Mouse (Mus musculus): ENCODE results near the gene Bbx. TPM values are rescaled to one million over a fixed set of nuclear protein-coding genes. Genes with fewer than 3 reads are reported as not detected.
A peak's percentile ranks its signal among the peaks of the same experiment; 100 is the strongest.

Gene Bbx
- polyA plus RNA-seq, 1 experiment = 10.4 TPM

DNA sequence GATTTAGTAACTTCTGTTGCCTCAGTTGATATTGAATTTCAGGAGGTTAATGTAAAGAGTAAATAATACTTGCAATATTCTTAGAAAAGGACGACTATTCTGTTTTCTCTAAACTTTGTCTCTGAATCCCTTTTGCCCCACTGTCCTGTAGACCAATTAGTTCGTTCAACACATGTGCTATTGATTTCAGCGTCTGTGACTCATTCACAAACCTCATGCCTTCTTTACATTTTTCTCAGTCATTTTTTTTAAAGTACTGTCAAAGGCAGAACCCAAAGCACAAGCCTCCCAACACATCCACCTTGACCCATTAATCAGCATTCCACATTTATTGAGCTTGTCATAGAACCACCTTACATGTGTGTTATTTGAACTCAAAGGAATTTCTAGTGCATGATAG, 6.6 kb upstream of the Bbx start:
- Histone ChIP-seq H3K27ac (ENCODE audit: insufficient read depth, low read length) (no peak overlapping the region), H3K4me1 (ENCODE audit: control insufficient read depth, insufficient read depth, low read length) (no peaks in the 10 kb centered on the region)
- TF ChIP-seq POLR2A (IDR thresholded peaks at IDR 0.05; ENCODE audit: extremely low read depth, insufficient read depth, low read length) (no peak), CTCF (IDR thresholded peaks at IDR 0.05; ENCODE audit: extremely low read depth, insufficient read depth, low read length) (no peak)

DNA sequence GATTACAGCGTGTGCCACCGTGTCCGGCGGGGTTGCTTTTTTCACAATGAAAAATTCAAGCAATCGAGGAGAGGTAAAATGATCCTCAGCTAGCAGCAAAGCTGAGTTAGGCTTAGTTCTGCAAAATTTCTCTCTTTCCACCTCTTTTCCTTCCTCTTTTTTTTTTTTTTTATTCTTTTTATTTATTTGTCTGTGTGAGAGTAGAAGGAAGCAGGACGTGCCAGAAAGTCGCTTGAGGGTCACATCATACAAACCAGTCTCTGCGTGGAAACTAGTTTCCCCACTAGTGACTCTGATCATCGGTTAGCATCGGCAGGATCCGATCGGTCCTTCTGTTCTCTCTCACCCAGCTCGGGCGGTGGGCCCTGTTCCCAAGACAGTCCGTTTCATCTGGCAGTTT, 5.6 kb upstream of the Bbx start:
- Histone ChIP-seq H3K4me3 (ENCODE audit: insufficient read depth, low read length) (no peak overlapping the region), H3K4me1 (ENCODE audit: control insufficient read depth, insufficient read depth, low read length) (no peaks in the 10 kb centered on the region), H3K27ac (ENCODE audit: insufficient read depth, low read length) (no peak overlapping the region)
- TF ChIP-seq CTCF (IDR thresholded peaks at IDR 0.05; ENCODE audit: extremely low read depth, insufficient read depth, low read length) = no peak
- TF ChIP-seq POLR2A (IDR thresholded peaks at IDR 0.05; ENCODE audit: extremely low read depth, insufficient read depth, low read length) = no peak

More for the DNA sequence above, 6.6 kb upstream of the Bbx start:
- no peak overlapping the region for H3K4me3 ChIP-seq (ENCODE audit: insufficient read depth, low read length)

DNA sequence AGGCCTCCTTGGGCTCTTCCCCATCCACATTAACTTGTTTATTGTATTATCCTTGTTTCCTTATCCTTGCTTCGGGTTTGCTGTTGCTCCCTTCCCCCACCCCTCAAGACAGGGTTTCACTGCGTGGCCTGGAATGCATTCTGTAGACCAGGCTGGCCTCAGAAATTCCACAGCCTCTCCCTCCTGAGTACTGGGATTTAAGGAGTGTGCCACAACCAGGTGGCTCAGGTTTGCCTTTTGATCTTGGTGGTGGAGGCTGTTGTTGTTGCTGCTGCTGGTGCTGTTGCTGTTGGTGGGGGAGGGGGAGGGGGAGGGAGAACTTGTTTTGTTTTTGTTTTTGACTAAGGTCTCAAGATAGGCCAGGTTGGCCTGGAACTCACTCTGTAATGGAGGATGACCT, 5.1 kb upstream of the Bbx start:
- no peak overlapping the region for H3K27ac ChIP-seq (ENCODE audit: insufficient read depth, low read length)
- TF ChIP-seq CTCF (IDR thresholded peaks at IDR 0.05; ENCODE audit: extremely low read depth, insufficient read depth, low read length) (no peak), POLR2A (IDR thresholded peaks at IDR 0.05; ENCODE audit: extremely low read depth, insufficient read depth, low read length) (no peak)
- no peaks in the 10 kb centered on the region for H3K4me1 ChIP-seq (ENCODE audit: control insufficient read depth, insufficient read depth, low read length)
- no peak overlapping the region for H3K4me3 ChIP-seq (ENCODE audit: insufficient read depth, low read length)

DNA sequence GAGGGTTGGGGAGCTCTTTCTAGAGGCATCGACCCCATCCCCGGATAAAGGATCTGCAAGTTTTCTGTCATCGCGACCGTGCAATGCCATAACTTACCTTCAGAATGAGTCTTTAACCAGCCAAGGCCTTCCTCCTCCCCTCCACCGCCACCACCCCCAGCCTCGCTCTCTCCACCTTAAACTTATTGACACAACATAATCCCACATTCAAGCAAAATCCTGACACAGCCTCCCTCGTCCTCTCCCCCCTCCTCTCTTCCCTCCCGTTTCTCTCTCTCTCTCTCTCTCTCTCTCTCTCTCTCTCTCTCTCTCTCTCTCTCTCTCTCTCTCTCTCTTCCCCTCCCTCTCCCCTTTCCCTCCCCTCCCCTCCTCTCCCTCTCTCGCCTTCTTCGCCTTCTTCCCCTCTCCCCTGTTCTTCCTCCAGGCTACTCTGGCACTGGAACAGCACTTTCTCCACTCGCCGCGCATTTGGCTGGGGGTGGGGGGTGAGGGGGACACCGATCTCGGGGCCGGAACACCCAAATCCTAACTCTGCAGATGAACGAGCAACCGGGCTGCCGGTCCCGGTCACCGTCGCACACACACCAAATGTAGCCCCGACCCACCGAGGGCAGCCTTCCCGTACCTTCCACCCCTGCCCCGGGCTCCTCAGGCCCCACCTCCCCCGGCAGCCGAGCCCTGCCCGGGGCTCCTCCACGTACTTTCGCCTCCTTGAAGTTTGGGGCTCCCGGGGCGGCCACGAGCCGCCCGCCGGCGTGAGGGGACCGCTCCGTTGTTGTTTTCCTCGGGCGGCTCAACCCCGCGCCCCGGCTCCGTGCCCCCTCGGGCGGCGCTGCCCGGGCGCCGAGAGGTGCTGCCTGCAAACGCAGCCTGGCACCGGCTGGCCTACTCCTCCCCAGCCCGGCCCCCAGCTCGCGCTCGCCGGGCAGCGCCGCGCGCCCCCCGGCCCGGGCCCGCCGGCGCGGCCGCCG, 894 bp downstream of the Bbx start:
- Histone ChIP-seq H3K4me1 (ENCODE audit: control insufficient read depth, insufficient read depth, low read length) (no peaks in the 10 kb centered on the region), H3K27ac (ENCODE audit: insufficient read depth, low read length) (no peak overlapping the region), H3K4me3 (ENCODE audit: insufficient read depth, low read length) (peak overlapping the region; percentile 35)
- no peak for TF ChIP-seq CTCF (IDR thresholded peaks at IDR 0.05; ENCODE audit: extremely low read depth, insufficient read depth, low read length)

DNA sequence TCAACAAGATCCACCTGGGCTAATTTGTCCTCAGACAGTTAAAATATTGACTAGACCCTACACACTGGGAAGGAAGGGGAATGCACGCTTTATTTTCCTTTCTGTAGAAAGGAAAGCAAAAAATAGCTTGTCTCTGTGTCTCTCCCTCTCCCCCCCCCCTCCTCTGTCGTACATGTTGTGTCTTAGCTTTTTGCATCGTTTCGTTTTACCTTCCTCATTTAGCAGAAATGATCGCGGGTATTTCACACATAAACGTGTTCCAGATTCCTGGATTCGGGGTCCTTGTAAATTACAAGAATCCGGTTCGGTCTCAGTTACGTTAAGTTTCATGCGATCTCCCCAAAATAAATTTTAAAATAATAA, 1.7 kb downstream of the Bbx start:
- no peak overlapping the region for H3K27ac ChIP-seq (ENCODE audit: insufficient read depth, low read length)
- TF ChIP-seq CTCF (IDR thresholded peaks at IDR 0.05; ENCODE audit: extremely low read depth, insufficient read depth, low read length) (no peak), POLR2A (IDR thresholded peaks at IDR 0.05; ENCODE audit: extremely low read depth, insufficient read depth, low read length) (no peak)

DNA sequence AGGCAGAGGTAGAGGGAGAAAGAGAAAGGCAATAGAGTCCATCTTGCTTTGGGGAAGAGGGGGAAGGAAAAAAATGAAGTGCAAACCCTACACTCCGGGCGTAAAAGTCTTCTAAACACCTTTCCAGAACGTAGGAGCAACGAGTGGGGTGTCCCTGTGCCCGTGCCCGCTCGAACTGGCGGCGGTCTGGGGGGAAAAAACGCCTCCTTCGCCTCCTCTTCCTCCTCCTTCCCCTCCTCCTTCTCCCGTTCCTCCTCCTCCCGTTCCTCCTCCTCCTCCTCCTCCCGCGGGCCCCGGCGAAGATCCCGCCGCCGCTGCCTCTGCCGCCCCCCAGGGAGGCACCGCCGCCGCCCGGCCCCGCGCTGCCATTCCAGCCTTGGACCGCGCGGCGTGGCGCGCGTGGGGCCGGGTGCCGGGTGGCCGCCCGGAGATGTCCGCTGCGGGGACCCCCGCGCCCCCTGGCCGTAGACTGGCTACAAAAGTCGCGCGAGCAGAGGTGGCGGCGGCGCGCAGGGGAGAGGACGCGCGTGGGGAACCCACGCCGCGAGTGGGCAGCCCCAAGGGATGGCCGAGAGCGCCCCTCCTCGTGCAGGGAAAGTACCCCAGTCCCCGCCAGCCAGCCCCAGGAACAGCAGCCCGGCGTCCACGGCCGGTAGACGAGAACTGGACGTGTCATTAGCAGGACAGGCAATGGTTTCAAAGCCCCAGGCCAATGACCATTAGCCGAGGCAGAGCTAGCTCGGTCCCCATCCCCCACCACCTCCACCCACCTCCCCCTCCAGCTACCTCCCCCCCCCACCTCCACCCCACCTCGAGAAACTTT, 2.3 kb downstream of the Bbx start:
- Histone ChIP-seq H3K4me3 (ENCODE audit: insufficient read depth, low read length) (peak overlapping the region; percentile 35), H3K27ac (ENCODE audit: insufficient read depth, low read length) (no peak overlapping the region), H3K4me1 (ENCODE audit: control insufficient read depth, insufficient read depth, low read length) (no peaks in the 10 kb centered on the region)
- no peak for TF ChIP-seq CTCF (IDR thresholded peaks at IDR 0.05; ENCODE audit: extremely low read depth, insufficient read depth, low read length)
- TF ChIP-seq POLR2A (IDR thresholded peaks at IDR 0.05; ENCODE audit: extremely low read depth, insufficient read depth, low read length) = no peak

More for the DNA sequence above, 1.7 kb downstream of the Bbx start:
- Histone ChIP-seq H3K4me3 (ENCODE audit: insufficient read depth, low read length) (peak overlapping the region; percentile 35), H3K4me1 (ENCODE audit: control insufficient read depth, insufficient read depth, low read length) (no peaks in the 10 kb centered on the region)

DNA sequence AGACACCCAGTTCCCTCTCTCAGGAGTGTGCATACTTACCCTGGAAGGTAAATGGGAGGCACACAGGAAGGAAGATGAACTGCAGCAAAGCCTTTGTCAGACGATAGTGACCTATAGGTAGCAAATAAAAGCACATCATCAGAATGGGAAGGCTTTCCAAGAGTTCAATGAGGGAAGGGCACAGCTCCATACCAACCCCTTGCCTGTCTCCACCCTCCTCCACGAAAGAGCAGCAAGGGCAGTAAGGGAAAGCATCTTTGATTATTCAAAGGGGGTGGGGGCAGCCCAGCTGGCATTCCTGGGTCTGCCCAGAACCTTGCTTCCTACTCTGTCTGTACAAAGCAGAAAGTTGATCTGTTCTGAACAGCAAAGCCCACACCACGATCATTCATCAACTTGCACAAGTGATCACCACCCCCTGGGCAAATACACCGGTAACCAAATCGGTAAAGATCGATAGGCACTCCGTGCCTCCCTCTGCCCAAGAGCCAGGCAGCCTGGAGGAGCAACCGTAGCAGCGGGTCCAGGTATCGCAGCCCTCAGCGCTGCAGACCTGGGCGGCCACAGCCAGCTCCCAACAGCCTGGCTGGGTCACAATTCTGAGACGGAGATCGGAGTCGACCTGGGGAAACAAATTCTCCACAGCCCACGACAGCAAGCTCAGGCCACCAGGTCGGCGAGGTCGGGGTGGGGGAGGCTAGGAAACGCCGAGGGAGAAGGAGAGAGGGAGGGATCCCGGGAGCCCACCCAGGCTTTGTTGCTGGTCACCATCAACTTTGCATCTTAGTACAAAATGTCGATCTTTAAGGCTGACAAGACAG, 3.1 kb downstream of the Bbx start:
- peak overlapping the region; percentile 35 for H3K4me3 ChIP-seq (ENCODE audit: insufficient read depth, low read length)
- H3K27ac ChIP-seq (ENCODE audit: insufficient read depth, low read length) = no peak overlapping the region
- TF ChIP-seq CTCF (IDR thresholded peaks at IDR 0.05; ENCODE audit: extremely low read depth, insufficient read depth, low read length) (no peak), POLR2A (IDR thresholded peaks at IDR 0.05; ENCODE audit: extremely low read depth, insufficient read depth, low read length) (no peak)

DNA sequence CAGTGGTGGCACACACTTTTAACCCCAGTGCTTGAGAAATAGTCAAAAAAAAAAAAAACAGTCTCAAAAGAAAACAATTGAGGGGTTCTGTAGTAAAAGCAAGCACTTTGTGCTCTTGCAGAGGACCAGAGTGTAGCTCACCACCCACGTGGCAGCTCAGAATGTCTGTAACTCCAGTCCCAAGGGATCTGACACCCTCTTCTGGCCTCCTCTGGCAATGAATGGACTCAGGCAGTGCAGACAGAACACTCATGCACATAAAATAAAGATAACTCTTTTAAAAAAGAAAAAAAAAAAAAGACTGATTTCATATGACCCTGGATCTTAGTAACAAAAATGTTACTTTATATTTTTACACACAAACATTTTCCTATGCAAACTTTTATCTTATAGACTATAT, 12.1 kb downstream of the Bbx start:
- TF ChIP-seq CTCF (IDR thresholded peaks at IDR 0.05; ENCODE audit: extremely low read depth, insufficient read depth, low read length) (no peak), POLR2A (IDR thresholded peaks at IDR 0.05; ENCODE audit: extremely low read depth, insufficient read depth, low read length) (no peak)
- Histone ChIP-seq H3K4me1 (ENCODE audit: control insufficient read depth, insufficient read depth, low read length) (no peaks in the 10 kb centered on the region), H3K27ac (ENCODE audit: insufficient read depth, low read length) (no peak overlapping the region), H3K4me3 (ENCODE audit: insufficient read depth, low read length) (no peak overlapping the region)

More for the DNA sequence above, 3.1 kb downstream of the Bbx start:
- H3K4me1 ChIP-seq (ENCODE audit: control insufficient read depth, insufficient read depth, low read length) = no peaks in the 10 kb centered on the region

DNA sequence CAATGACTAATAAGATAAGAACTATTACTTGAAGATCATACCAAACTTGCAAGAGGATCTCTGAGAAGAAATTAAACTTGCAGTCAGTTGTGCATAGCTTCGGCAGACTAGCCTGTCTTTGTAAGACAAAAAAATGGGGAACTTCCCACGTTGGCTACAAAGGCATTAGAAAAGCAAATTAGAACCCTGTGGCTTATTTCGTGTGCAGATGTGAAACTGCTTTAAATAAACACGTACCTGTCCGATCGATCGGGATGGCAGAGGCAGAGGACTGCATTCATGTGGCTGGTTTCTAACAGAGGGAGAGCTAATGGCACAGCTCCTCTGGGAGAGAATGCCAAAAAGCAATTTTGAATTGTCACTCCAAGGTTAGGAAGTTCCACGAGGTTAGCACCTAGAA, 16.8 kb downstream of the Bbx start:
- TF ChIP-seq POLR2A (IDR thresholded peaks at IDR 0.05; ENCODE audit: extremely low read depth, insufficient read depth, low read length) (no peak), CTCF (IDR thresholded peaks at IDR 0.05; ENCODE audit: extremely low read depth, insufficient read depth, low read length) (no peak)
- no peak overlapping the region for H3K4me3 ChIP-seq (ENCODE audit: insufficient read depth, low read length)
- no peak overlapping the region for H3K27ac ChIP-seq (ENCODE audit: insufficient read depth, low read length)
- no peaks in the 10 kb centered on the region for H3K4me1 ChIP-seq (ENCODE audit: control insufficient read depth, insufficient read depth, low read length)
